Mouse (Mus musculus): ENCODE results near the gene 3110082I17Rik.
"Not testable (repeated sequence)": the region's sequence is repeated elsewhere in the genome, so short reads cannot be mapped to it uniquely, and the experiment has no call there.

Gene 3110082I17Rik

GRCm38 (mm10) chr5:139397959-139398753, 62.2 kb downstream of the 3110082I17Rik start:
- peak; percentile 83 for DNase-seq (ENCODE audit: low read depth, low spot score)

GRCm38 (mm10) chr5:139397359-139397916, 62.9 kb downstream of the 3110082I17Rik start:
- DNase-seq (ENCODE audit: low read depth, low spot score): no peak

- DNase-seq (ENCODE audit: low read depth, low spot score): no peak
Measured at GRCm38 (mm10) chr5:139395528-139395927, 64.8 kb downstream of the 3110082I17Rik start.

- DNase-seq (ENCODE audit: low read depth, low spot score): no peak
Measured at GRCm38 (mm10) chr5:139394399-139394798, 65.9 kb downstream of the 3110082I17Rik start.

- DNase-seq (ENCODE audit: low read depth, low spot score): no peak
Measured at GRCm38 (mm10) chr5:139393197-139393588, 67.1 kb downstream of the 3110082I17Rik start.

- DNase-seq (ENCODE audit: low read depth, low spot score): no peak
Measured at GRCm38 (mm10) chr5:139392219-139393196, 67.8 kb downstream of the 3110082I17Rik start.

GRCm38 (mm10) chr5:139391309-139391990, 68.9 kb downstream of the 3110082I17Rik start:
- DNase-seq (ENCODE audit: low read depth, low spot score): no peak

- not testable (repeated sequence) for DNase-seq (ENCODE audit: low read depth, low spot score)
Measured at GRCm38 (mm10) chr5:139390324-139391119, 69.8 kb downstream of the 3110082I17Rik start.

GRCm38 (mm10) chr5:139389676-139390061, 70.7 kb downstream of the 3110082I17Rik start:
- DNase-seq (ENCODE audit: low read depth, low spot score): no peak

GRCm38 (mm10) chr5:139388694-139389675, 71.3 kb downstream of the 3110082I17Rik start:
- no peak for DNase-seq (ENCODE audit: low read depth, low spot score)

- DNase-seq (ENCODE audit: low read depth, low spot score): peak; percentile 54
Measured at GRCm38 (mm10) chr5:139388195-139388570, 72.1 kb downstream of the 3110082I17Rik start.

- DNase-seq (ENCODE audit: low read depth, low spot score): no peak
Measured at GRCm38 (mm10) chr5:139387329-139388194, 72.8 kb downstream of the 3110082I17Rik start.

- DNase-seq (ENCODE audit: low read depth, low spot score): no peak
Measured at GRCm38 (mm10) chr5:139386047-139386446, 74.3 kb downstream of the 3110082I17Rik start.

- no peak for DNase-seq (ENCODE audit: low read depth, low spot score)
Measured at GRCm38 (mm10) chr5:139384531-139384930, 75.8 kb downstream of the 3110082I17Rik start.

GRCm38 (mm10) chr5:139383234-139383633, 77.1 kb downstream of the 3110082I17Rik start:
- DNase-seq (ENCODE audit: low read depth, low spot score): no peak

- no peak for DNase-seq (ENCODE audit: low read depth, low spot score)
Measured at GRCm38 (mm10) chr5:139382760-139383159, 77.6 kb downstream of the 3110082I17Rik start.

- DNase-seq (ENCODE audit: low read depth, low spot score): no peak
Measured at GRCm38 (mm10) chr5:139381586-139382513, 78.5 kb downstream of the 3110082I17Rik start.

Measured in forelimb bud, embryonic 11.5 days (tissue).